Comparison of ENCODE assay signal across 14 mouse cellular contexts in the genomic region with DNA sequence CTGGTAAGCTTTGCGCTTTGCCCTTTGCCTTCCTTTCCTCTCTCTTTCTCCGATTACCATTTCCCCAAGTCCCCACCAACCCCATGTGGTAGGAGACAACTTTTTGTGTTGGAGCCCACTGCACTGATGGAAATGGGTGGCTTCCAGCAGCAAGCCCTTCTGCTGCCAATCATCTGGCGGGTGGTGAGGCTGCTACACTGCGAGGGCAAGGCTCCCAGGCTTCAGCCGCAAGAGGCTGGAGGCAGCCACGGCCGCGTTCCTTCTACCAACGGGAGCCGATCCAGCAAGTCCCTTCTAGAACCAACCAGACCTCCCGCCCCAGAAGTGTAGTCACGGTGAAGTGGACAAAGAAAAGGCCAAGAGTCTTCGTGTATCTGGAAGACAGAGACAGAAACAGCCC.
"Had no signal": no experiment of that assay in that cellular context is flagged by ENCODE, and none has a peak within 500 bp of the region (broad histone marks: within the 10 kb centered on the region; RNA-seq: fewer than 3 reads in every experiment).

No protein-coding gene starts in this region.

- H3K9me3 ChIP-seq: kidney, embryonic 15.5 days; limb, embryonic 10.5 days; liver, embryonic 12.5 days; midbrain, embryonic 10.5 days had no signal

- H3K4me3 ChIP-seq: kidney, embryonic 15.5 days; limb, embryonic 10.5 days; liver, embryonic 12.5 days; midbrain, embryonic 10.5 days had no signal

- ATAC-seq: liver, embryonic 12.5 days had no signal

- DNase-seq: kidney, adult 2 months; kidney, postnatal 14 days; lung, embryonic 14.5 days; lung, postnatal 10 days; lung, postnatal 4 days; midbrain, embryonic 14.5 days; right cerebral cortex, adult 18-20 months; right cerebral cortex, postnatal 25 days; thymus, adult 18-20 months; thymus, postnatal 14 days had no signal

- H3K4me2 ChIP-seq: liver, embryonic 12.5 days; lung, embryonic 14.5 days had no signal

- H3K27ac ChIP-seq: kidney, embryonic 15.5 days; limb, embryonic 10.5 days; liver, embryonic 12.5 days had no signal

- H3K36me3 ChIP-seq: kidney, embryonic 15.5 days; limb, embryonic 10.5 days; liver, embryonic 12.5 days; midbrain, embryonic 10.5 days had no signal

- H3K9ac ChIP-seq: kidney, embryonic 15.5 days; liver, embryonic 12.5 days; lung, embryonic 14.5 days had no signal

- H3K4me1 ChIP-seq: liver, embryonic 12.5 days had no signal
